Mouse (Mus musculus) ovary, adult 18-20 months (tissue): ENCODE measurements around the gene Slc25a48.

Source experiments
- DNase-seq: peaks from one replicate; pipeline ENCODE4 v3.0.0; 2022; ENCODE audit warnings: low spot score, mixed read lengths

The Slc25a48 gene

GRCm38 (mm10) chr13:56509796-56510195, 71.6 kb downstream of the Slc25a48 start:
- DNase-seq = no peak

DNA sequence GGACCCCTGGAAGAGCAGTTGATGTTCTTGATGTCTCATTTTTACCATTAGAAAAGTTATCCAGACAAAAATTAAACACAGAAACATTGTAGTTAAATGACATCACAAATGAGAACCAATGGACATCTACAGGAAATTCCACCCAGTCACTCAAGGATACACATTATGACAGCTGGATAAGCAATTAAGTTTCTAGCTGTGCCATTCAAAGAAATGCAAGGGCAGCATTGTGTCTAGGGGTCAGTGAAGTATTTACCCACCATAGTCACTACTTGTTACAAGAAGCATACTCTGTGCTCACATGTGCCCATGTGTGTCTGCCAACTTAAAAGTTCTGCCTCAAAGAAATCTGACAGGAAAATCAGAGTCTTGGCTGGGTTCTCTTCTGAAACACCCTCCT, 75.4 kb downstream of the Slc25a48 start:
- no peak for DNase-seq

GRCm38 (mm10) chr13:56516311-56516710, 78.2 kb downstream of the Slc25a48 start:
- no peak for DNase-seq

DNA sequence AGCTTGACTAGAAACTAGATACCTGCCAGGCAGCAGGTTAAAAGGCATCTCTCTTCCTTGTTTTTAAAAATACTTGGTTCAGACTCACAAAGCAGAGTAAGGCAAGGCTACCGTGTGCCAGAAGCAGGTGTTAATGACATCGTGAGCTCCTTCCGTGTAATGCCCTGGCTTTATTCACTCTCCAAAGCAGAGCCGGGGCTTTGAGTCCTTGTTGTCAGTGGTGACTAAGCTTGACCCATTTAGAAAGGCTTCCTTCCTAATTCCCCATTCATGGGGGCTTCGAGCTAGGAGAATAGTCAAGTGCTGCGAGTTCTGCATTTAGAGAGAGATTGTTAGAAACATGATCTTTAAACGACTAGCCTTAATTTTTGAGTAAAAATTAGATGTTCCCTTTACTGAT, 78.7 kb downstream of the Slc25a48 start:
- no peak for DNase-seq

- DNase-seq = peak; percentile 91
These were observed 84.1 kb downstream of the Slc25a48 start, which contains the start of gene Fbxl21 for GRCm38 (mm10) chr13:56522081-56522820. Gene Fbxl21, plus strand, starts transcription at chr13:56522472.

DNA sequence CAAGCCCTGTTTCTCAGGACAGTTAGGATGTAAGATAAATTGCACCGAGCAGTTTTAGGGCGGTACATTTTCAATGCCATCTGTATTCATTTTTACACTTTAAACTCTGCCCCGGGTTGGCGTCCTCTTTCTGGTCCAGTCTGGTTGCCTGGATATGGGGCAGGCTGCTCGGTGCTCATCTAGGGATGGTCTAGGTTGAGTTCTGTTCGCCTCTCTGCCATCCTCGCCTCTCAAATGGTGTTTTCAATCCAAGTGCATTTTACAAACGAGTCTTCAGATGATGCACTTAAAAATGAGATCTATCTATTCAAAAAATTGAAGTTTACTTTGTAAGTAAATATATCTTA, 84.6 kb downstream of the Slc25a48 start:
- no peak for DNase-seq
